Mouse (Mus musculus): ENCODE results near the gene Pgc.

Pgc gene

GRCm38 (mm10) chr17:47726566-47726965 is at the start of gene Pgc:
Gene Pgc (plus strand): TSS chr17:47726842.
- no peak for DNase-seq (ENCODE audit: low spot score in 2 of 2)

- DNase-seq (ENCODE audit: low spot score in 2 of 2): no peak
These were observed 48.4 kb upstream of the Pgc start for GRCm38 (mm10) chr17:47678238-47678637.

- DNase-seq (ENCODE audit: low spot score in 2 of 2): no peak
These were observed 47.9 kb upstream of the Pgc start for GRCm38 (mm10) chr17:47678702-47679101.

GRCm38 (mm10) chr17:47682836-47683235 is 43.8 kb upstream of the Pgc start:
- no peak for DNase-seq (ENCODE audit: low spot score in 2 of 2)

GRCm38 (mm10) chr17:47687409-47688343 is 39.0 kb upstream of the Pgc start:
- DNase-seq (ENCODE audit: low spot score in 2 of 2): peak; percentile 93 to 95

- no peak for DNase-seq (ENCODE audit: low spot score in 2 of 2)
These were observed 38.4 kb upstream of the Pgc start, which contains the start of gene Tomm6 for GRCm38 (mm10) chr17:47688344-47688607. Gene Tomm6 (minus strand): TSS chr17:47688386.

GRCm38 (mm10) chr17:47688608-47689575 is 37.8 kb upstream of the Pgc start, which contains the start of gene Frs3:
Gene Frs3 (plus strand): TSS chr17:47689030.
- DNase-seq (ENCODE audit: low spot score in 2 of 2): peak in 1 of 2 experiments; percentile 65

- DNase-seq (ENCODE audit: low spot score in 2 of 2): no peak
These were observed 36.7 kb upstream of the Pgc start for GRCm38 (mm10) chr17:47689894-47690293.

- DNase-seq (ENCODE audit: low spot score in 2 of 2): no peak
These were observed 35.0 kb upstream of the Pgc start for GRCm38 (mm10) chr17:47691650-47692049.

GRCm38 (mm10) chr17:47693671-47694441 is 32.8 kb upstream of the Pgc start:
- DNase-seq (ENCODE audit: low spot score in 2 of 2): no peak

- DNase-seq (ENCODE audit: low spot score in 2 of 2): no peak
These were observed 32.4 kb upstream of the Pgc start, which contains the start of gene Gm21981 for GRCm38 (mm10) chr17:47694442-47694502. Gene Gm21981 (minus strand): TSS chr17:47694455.

- DNase-seq (ENCODE audit: low spot score in 2 of 2): peak; percentile 90 to 97
These were observed 31.9 kb upstream of the Pgc start, which contains the start of gene Prickle4 for GRCm38 (mm10) chr17:47694503-47695336. Gene Prickle4 (minus strand): TSS chr17:47694736.

- no peak for DNase-seq (ENCODE audit: low spot score in 2 of 2)
These were observed 31.3 kb upstream of the Pgc start for GRCm38 (mm10) chr17:47695337-47695710.

- no peak for DNase-seq (ENCODE audit: low spot score in 2 of 2)
These were observed 28.5 kb upstream of the Pgc start for GRCm38 (mm10) chr17:47698156-47698555.

GRCm38 (mm10) chr17:47699055-47699454 is 27.6 kb upstream of the Pgc start:
- no peak for DNase-seq (ENCODE audit: low spot score in 2 of 2)

- DNase-seq (ENCODE audit: low spot score in 2 of 2): no peak
These were observed 24.8 kb upstream of the Pgc start for GRCm38 (mm10) chr17:47701793-47702192.

GRCm38 (mm10) chr17:47702548-47703345 is 23.9 kb upstream of the Pgc start:
- DNase-seq (ENCODE audit: low spot score in 2 of 2): no peak

GRCm38 (mm10) chr17:47703556-47703955 is 23.1 kb upstream of the Pgc start:
- no peak for DNase-seq (ENCODE audit: low spot score in 2 of 2)

- DNase-seq (ENCODE audit: low spot score in 2 of 2): no peak
These were observed 21.9 kb upstream of the Pgc start for GRCm38 (mm10) chr17:47704692-47705091.

- no peak for DNase-seq (ENCODE audit: low spot score in 2 of 2)
These were observed 20.4 kb upstream of the Pgc start for GRCm38 (mm10) chr17:47706196-47706595.

Measured in left cerebral cortex, adult 9 months (tissue).